Mouse (Mus musculus): ENCODE data around the gene Rbm20.
"Not testable (repeated sequence)": the region's sequence is repeated elsewhere in the genome, so short reads cannot be mapped to it uniquely, and the experiment has no call there.

The Rbm20 gene

DNA sequence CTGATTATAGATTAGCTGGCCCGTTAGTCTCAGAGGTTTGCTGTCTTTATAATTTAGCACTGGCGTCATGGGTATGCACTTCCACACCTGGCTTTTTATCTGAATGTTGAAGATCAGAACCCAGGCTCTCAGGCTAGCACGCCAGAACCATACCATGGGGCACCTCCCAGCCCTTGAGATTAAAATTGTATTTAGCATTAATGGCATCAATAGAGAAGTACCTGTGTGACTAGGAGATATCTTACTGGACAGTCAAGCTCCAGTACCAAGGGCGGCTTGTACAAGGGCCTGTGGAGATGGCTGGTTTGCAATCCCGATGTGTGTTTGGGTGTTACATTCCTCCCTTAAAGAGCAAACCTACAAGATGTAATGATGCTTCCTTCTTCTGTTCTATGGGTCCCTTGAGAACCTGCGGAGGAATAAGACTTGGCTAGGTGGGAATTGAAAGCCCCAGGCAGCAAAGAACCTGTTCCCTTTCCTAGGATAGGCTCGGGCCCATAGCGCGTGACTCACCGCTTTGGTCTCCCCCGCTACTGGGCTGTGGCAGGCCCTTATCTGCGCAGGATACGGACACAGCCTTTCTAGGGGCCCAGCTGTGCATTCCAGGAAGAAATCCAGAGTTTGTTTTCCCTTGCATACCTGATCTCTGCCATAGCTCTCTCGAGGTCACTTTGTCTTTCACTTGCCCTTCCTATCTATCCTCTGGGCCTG is 111.7 kb downstream of the Rbm20 start:
- DNase-seq (ENCODE audit: extremely low spot score, low read depth, low spot score), result no peak

DNA sequence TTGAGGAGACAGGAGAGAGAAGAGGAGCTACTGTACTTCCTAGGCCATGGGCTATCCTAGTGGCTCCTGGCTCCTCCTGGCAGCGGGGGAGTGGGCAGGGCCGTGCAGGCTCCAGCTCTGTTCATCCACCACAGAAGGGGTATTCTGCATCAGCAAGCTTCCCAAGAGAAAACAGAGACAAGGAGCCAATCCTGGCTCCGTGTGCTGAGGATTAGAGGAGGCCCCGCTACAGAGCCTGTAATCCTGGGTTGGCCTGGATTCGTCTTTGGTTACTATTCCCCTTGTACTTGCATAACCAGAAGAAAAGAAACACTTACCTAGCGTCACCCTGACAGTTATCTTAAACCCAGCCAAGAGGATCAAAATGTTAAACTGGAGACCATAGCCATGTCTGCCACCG is 112.5 kb downstream of the Rbm20 start:
- no peak for DNase-seq (ENCODE audit: extremely low spot score, low read depth, low spot score)

DNA sequence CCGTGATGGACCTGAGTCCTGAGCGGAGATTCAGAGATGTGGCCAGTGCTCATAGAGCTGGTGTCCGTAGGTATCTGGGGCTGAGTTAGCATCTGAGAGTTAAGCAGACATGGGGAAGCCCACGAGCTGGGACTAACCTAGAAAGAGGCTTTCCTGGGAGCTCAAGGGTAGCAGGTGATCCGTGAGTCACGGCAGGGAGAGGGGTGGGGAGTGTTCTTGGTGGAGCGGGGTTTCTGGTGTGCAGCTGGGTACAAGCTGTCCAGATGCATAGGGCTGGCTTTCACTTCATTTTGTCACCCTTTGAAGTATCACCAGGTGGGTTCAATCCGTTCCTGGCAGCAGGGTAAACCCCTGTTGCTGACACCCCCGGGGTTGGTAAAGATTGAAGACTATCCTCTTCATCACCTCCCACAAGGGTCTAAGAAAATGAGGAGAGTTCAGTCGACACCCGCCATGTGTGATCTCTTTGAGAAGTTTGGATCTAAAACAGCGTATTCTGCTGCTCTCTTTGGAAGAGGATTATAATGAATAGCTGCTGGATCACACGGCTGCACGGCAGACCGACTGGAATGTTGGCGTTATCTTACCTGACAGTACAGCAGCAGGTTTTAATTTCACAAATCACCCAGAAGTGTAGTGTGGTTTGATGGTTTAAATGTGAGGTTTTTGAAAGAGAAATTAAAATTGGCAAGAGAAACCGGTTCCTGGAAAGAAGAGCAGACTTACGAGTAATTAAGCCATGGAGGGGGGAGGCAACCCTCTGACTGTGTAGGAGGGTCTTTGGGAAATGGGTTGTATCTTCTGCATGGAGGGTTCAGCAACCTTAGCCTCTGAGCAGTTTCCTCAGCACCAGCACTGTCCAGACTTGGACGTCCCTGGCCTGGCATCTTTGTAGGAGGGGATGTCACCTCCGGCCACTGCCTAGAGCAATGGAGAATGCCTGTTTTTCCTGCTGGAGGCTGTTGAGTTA is 114.9 kb downstream of the Rbm20 start:
- DNase-seq (ENCODE audit: extremely low spot score, low read depth, low spot score), result no peak

GRCm38 (mm10) chr19:53792976-53793897 is 116.1 kb downstream of the Rbm20 start:
- no peak for DNase-seq (ENCODE audit: extremely low spot score, low read depth, low spot score)

DNA sequence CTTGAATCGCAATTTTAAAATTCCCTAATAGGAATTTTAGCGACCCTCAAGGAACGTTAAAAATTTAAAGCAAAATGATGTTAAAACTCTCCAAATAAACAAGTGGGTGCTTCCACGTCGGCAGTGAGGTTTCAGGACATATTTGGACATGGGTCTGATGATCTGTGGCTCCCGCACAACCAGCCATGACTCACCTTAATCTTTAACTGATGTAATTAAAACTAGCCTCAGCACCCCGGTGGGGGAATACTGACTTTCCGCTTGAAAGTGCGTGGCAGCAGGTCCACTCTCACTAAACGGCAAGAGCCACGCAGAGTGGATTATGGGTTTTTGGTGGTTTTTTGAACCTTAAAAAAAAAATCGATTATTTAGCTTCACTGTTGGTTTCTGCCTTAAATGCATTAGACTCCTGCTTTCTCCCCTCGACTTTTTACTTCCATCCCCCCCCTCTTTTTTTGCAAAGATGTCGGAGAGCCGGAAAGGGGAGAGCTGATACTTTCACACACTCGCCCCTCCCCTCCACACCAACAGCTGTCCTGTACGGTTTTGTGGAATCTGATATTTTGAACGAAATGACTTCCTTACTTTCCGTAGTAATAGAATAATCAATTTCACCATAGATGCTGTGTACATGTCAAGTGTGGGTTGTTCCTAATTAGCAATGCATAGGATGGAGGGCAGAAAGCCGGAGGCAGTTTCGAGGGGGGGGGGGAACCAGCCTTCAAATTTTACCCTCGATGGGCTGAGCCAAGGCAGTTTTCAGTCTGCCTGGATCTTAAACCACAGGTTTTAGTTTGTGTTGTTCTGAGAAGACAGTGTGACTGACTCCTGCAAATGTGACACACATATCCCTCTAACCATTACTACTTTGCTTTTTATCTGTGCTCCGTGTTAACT is 117.1 kb downstream of the Rbm20 start:
- DNase-seq (ENCODE audit: extremely low spot score, low read depth, low spot score), result no peak

- no peak for DNase-seq (ENCODE audit: extremely low spot score, low read depth, low spot score)
These were observed 117.9 kb downstream of the Rbm20 start for GRCm38 (mm10) chr19:53794996-53795395.

DNA sequence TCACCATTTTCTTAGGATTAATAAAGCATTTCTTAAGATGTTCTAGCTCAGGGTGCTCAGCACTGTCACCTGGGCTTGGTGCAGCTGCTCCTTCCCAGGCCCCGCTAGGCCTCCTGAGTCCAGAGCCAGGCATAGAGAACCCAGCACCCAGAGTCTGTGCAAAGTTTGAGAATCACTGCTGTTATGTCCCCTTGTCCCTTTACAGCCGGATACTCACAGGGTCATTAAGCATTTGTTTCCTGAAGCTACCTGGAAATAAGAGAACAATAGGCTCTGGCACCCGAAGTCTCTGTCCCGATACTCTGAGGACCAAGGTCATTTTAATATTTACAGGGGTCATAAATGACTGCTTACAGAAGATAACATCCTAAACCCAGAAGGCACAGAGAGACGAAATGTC is 118.9 kb downstream of the Rbm20 start:
- DNase-seq (ENCODE audit: extremely low spot score, low read depth, low spot score), result no peak

DNA sequence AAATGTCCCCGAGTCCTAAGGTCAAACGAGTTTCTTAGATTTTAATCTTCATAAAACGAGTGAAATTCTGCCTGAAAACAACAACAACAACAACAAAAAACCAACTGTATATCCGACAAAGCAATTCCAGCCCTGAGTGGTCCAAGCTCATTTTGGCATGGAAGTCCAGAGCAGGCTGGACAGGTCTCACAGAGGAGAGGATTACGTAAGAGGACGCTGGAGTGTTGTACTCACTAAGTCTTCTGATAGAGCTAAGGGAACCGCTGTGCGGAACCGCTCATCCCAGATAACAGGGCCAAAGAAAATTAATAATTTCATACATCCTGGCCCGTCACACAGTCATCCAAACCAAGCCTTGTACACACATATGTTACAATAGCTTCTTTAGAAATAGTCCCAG is 120.7 kb downstream of the Rbm20 start:
- no peak for DNase-seq (ENCODE audit: extremely low spot score, low read depth, low spot score)

DNA sequence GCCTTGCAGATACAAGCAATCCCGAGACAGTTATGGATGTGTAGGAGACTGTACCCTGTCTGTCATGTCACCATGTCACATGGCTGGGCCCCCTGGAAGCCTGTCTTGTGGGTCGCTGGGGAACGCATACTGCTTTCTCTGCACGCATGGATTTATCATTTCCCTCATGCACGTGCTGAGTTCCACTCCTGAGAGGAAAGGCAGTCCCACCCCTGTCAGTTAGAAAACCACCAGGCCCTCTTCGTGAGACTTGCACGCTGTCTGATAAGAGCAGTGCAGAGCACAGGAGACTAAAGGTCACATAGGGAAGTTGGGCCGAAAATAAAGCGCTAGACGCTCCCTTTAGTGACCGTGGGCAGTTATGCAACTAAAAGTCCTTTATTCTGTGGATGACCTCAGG is 122.8 kb downstream of the Rbm20 start:
- DNase-seq (ENCODE audit: extremely low spot score, low read depth, low spot score), result no peak

DNA sequence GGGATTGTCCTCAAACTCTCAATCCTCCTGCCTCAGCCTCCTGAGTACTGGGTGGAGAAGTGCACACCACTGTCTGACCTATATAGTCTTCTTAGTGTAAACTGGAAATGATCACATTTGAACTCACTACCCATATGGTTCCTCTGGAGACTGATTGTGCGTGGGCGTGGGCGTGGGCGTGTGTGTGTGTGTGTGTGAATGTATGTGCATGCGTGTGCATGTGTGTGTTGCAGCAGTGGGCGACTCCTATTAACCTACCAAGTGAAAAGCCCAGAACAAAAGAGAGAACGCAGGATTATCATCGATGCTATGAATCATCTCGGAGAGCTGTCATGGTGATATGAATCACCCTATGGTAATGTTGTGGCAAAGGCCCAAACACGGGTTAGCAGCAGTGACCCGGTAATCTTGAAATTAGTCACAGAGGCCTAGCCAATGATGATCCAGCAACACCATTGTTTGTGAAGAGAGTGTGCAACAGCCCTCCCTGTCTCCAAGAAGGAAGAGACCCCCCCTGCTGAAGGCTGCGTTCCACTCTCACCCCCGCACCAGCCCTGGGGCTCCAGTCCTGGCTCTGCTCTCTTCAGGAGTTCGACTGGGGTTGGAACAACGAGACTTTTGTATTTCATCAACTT is 123.4 kb downstream of the Rbm20 start:
- DNase-seq (ENCODE audit: extremely low spot score, low read depth, low spot score), result no peak

GRCm38 (mm10) chr19:53801380-53801779 is 124.3 kb downstream of the Rbm20 start:
- no peak for DNase-seq (ENCODE audit: extremely low spot score, low read depth, low spot score)

DNA sequence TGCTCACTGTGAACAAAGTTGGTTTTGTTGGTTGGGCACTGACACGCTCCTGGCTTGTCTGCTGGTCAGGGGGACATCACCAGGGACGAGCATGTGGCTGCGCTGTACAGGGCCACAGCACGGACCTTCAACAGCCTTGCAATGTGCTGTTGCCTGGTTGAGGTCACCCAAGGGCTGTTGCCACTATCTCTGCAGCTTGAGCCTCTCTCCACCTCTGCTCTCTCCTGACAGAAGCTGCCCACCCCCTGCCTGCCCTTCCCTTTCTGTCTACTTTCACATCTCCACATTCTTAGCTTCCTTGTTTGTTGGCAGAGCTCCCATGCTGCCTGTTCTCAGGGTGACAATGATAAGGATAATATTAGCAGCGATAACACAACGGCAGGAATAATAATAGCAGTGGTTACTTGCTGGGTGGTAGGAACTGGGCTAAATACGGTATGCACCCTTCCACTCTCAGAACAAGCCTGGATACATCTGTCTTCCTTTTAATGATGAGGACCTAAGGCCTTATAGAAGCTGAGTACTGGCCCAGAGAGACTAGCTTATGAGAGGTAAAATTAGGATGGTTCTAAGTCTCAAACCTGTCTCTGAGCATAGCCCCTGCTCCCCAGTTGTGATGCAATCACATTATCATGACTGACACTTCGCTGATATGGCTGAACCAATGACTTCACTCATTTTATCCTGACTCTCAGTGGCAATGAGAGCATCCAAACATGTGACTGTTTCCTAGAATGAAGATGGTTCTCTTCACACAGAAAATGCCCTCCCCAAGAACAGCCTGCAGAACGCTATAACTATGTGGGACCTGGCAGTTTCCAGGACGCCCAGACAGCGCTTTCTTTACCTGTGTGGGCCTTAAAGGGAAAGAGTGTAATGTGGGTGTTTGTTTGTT is 124.9 kb downstream of the Rbm20 start:
- DNase-seq (ENCODE audit: extremely low spot score, low read depth, low spot score), result no peak

GRCm38 (mm10) chr19:53803954-53804353 is 126.8 kb downstream of the Rbm20 start:
- no peak for DNase-seq (ENCODE audit: extremely low spot score, low read depth, low spot score)

GRCm38 (mm10) chr19:53805063-53805462 is 128.0 kb downstream of the Rbm20 start:
- no peak for DNase-seq (ENCODE audit: extremely low spot score, low read depth, low spot score)

DNA sequence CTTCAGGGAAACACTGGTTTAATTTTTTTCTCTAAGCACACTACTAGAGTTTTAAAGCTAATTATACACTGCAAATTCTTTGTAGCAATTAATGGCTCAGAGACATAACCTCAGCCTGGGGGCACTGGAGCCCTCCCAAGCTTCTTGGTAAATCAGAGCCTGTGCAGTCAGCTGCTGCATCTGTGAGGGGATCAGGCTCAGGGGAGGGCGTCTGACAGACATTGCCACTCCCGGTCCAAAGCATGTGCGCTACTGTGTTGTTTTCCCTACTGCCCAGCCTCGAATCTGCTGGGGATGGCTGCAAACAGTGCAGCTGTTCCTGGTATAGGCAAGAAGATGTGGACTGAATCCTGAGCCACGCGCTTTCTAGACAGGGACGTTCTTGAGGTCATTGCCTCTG is 129.0 kb downstream of the Rbm20 start:
- no peak for DNase-seq (ENCODE audit: extremely low spot score, low read depth, low spot score)

DNA sequence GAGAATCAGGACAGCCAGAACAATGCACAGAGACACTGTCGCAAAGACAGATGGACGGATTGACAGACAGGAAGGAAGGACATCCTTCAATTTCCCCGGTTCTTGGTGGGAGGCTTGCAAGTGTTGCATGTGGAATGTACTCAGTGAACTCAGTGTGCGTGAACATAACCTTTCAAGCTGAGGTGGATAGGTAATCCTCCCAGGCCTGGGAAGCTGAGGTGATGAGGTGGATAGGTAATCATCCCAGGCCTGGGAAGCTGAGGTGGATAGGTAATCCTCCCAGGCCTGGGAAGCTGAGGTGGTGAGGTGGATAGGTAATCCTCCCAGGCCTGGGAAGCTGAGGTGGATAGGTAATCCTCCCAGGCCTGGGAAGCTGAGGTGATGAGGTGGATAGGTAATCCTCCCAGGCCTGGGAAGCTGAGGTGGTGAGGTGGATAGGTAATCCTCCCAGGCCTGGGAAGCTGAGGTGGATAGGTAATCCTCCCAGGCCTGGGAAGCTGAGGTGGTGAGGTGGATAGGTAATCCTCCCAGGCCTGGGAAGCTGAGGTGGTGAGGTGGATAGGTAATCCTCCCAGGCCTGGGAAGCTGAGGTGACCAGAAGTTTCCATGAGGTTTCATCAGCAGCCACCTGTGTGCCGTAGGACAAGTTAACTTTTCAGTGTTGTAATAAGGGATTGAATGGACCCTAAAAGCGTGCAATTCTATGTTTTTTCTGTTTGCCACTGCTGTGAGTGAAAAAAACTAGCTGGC is 129.6 kb downstream of the Rbm20 start:
- DNase-seq (ENCODE audit: extremely low spot score, low read depth, low spot score), result not testable (repeated sequence)

DNA sequence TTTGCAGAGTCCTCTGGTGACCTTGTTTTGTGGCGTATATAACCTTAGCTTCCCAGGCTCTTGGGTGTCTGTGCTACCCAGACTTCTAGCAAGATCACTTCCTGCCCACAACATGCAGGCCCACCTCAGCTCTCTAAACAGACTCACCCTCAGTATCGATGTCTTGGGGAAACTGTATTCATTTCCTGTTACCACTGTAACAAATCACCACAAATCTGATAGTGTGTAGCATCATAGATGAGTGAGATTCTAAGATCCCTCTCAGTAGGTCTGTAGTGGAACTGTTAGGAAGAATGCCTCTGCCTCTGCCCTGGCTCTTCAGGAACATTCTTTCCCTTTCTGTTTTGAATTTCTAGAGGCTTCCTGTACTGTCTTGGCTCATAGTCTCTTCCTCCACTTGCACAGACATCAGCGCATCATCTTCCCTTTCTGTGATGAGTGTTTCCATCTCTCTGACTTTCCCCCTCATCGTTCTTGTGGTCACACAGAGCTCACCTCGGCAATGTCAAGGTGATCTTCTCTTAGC is 130.2 kb downstream of the Rbm20 start:
- no peak for DNase-seq (ENCODE audit: extremely low spot score, low read depth, low spot score)

Data from hindlimb bud, embryonic 11.5 days (tissue).